Mouse (Mus musculus) olfactory bulb, adult 2 months (tissue): ENCODE data around the gene Plod2. TPM values are rescaled to one million over a fixed set of nuclear protein-coding genes. Genes with fewer than 3 reads are reported as not detected.

Experiments
- H3K27ac ChIP-seq: fragments of 200-500 bp; 2 replicates; pipeline ENCODE4 v1.5.1; 2012; ENCODE audit warnings: low read depth, low read length; ENCODE audit not compliant: insufficient read depth
- H3K4me1 ChIP-seq: fragments of 200-500 bp; 2 replicates; pipeline ENCODE4 v1.6.1; 2012; ENCODE audit warnings: low read length; ENCODE audit not compliant: control insufficient read depth, insufficient read depth
- H3K4me3 ChIP-seq: fragments of 200-500 bp; 2 replicates; pipeline ENCODE4 v1.5.1; 2012; ENCODE audit warnings: mild to moderate bottlenecking, low read depth, low read length, moderate library complexity; ENCODE audit not compliant: insufficient read depth
- CTCF ChIP-seq: fragments of 200-500 bp; IDR thresholded peaks from 2 replicates; pipeline ENCODE4 v1.5.1; 2012; ENCODE audit warnings: low read depth, mild to moderate bottlenecking, low read length, moderate library complexity; ENCODE audit not compliant: insufficient read depth
- POLR2A ChIP-seq: fragments of 200-500 bp; IDR thresholded peaks from 2 replicates; pipeline ENCODE4 v1.6.1; 2012; ENCODE audit warnings: mild to moderate bottlenecking, low read depth, low read length, moderate library complexity; ENCODE audit not compliant: insufficient read depth
- WGBS: fragments of 180-500 bp; shearing (Covaris S2); methylation state at CpG from one replicate; pipeline ENCODE4 v1.1.7; 2018; 5-methylcytosine and 5-hydroxymethylcytosine counted together
- polyA plus RNA-seq: library from polyadenylated mRNA; stranded (reverse); fragments of >200 nt; gene quantifications from 2 replicates; pipeline ENCODE4 v1.2.4, GENCODE M21; 2012; ENCODE audit warnings: low replicate concordance; ENCODE audit not compliant: missing spikeins, insufficient read depth, insufficient read length

The Plod2 gene
- polyA plus RNA-seq, 1 experiment: not detected

DNA sequence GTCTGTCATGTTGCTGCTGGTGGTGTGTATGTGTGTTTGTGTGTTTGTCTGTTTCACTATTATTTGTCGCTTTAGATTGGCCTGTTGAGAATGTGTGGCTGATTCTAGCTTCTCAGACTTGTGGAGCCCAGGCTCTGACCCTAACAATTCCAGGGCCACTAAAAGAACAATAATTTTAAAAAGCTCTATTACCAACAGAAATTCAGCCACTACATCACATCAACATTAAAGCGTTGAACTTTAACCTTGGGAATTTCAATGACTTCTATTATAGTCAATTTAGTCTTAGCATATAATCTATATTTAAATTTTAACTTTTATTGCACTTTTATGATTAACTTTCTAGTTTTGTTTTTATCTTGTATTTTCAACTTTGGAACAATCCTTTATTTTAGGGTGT is 74.4 kb downstream of the Plod2 start:
- over 99% methylated on average over 2 of the region's 2 CpGs for whole genome bisulfite sequencing
- Histone ChIP-seq H3K4me3 (no peak overlapping the region), H3K4me1 (no peaks in the 10 kb centered on the region; the same call in 1 of the 2 replicates), H3K27ac (no peak overlapping the region)
- no peak for TF ChIP-seq POLR2A
- no peak for TF ChIP-seq CTCF

DNA sequence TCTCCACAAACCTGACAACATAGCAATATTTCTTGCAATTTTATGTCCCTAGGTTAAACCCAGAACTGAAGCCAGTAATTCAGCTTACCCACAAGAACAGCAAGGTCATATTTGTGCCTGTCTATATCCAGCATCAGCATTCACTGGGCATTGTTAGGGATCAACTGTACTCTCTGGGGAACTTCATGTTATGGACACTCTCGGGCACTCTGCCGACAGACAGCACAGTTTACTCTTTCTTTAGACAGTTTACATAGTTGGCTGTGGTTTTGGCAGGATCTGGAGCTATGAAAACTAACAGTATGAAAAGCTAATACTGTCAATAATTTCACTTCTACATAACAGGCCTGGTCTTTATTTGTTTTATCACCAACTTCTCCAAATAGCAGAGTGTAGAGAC is 75.4 kb downstream of the Plod2 start:
- WGBS: 91% methylated on average over 2 of the region's 2 CpGs
- no peak overlapping the region for H3K27ac ChIP-seq
- no peak overlapping the region for H3K4me3 ChIP-seq
- no peaks in the 10 kb centered on the region; the same call in 1 of the 2 replicates for H3K4me1 ChIP-seq
- no peak for TF ChIP-seq POLR2A
- no peak for TF ChIP-seq CTCF

DNA sequence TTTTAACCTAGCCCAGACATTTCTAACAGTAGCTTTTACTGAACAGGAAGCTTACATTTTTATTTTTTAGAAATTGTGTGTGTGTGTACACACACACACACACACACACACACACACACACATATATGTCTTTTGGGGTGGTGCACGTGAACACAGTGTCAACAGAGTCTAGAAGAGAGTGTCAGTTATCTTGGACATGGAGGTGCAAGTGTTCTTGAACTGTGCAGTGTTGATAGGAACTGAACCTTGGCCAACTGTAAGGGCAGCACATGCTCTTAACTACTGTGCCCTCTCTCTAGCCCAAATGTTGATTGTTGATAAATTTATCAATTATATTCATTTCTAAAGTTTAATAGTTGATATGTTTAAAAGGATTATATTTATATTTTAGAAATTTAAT is 78.1 kb downstream of the Plod2 start:
- Histone ChIP-seq H3K4me1 (no peaks in the 10 kb centered on the region), H3K27ac (no peak overlapping the region), H3K4me3 (no peak overlapping the region)
- no peak for TF ChIP-seq POLR2A
- 91% methylated on average over 1 of the region's 1 CpGs for WGBS

DNA sequence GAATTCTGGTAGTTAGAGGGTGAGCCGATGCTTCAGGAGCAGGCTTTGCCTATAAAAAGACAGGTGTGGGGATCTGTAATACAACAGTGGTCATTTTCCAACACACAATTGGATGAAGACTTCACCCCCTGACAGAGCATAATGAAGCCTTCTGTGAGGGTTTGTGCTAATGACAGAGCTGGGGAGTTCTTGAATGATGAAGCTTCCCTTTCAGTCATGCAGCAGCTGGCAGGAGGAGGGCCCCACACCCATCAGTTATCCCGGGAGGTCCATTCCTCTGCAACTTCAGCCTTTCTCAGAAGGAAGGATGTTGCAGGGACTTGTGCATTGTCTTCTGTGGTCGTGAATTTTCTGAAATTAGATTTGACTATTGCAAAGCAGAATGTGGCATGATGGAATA is 79.2 kb downstream of the Plod2 start:
- TF ChIP-seq POLR2A: no peak
- TF ChIP-seq CTCF: no peak
- Histone ChIP-seq H3K4me3 (no peak overlapping the region), H3K4me1 (no peaks in the 10 kb centered on the region), H3K27ac (no peak overlapping the region)
- 53% methylated on average over 3 of the region's 3 CpGs for WGBS

DNA sequence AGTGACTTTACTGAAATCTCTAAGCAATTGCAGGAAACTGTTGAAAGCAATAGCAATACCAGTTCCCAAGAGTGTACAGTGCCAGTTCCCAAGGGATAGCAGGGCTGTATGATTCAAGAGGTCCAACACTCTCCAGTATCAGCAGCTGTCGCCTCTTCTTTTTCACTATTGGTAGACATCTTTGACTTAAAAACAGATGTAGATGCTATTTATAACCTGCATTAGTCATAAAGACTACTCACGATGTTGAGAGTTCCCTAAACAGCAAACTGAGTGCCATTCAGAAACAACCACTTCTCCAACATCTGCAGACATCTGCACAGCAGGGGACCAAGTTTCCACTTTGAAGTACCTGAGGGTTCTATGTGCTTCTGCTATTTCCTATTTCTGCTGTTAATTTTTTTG is 79.9 kb downstream of the Plod2 start:
- 26% methylated on average over 2 of the region's 2 CpGs for WGBS
- Histone ChIP-seq H3K4me1 (no peaks in the 10 kb centered on the region), H3K27ac (no peak overlapping the region), H3K4me3 (no peak overlapping the region)
- no peak for TF ChIP-seq CTCF

DNA sequence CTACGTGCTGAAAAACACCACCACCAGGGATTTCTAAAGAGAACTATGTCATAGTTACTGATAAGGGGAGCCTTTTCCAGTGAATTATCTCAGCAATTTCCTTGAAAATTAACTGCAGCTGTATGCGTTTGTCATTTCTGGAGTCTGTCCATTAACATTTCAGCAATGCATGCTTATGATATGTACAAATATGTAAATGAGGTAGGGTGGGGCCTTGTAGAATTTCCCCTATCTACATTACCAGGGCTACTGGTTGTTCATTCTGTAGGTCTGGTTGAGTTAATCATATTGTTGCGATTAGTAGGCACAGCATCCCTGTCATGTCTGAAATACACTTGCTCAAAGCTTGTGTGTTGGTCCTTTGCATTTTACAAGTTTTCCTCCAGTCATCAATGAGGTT is 92.8 kb downstream of the Plod2 start:
- H3K27ac ChIP-seq: no peak overlapping the region
- H3K4me3 ChIP-seq: no peak overlapping the region
- 96% methylated on average over 3 of the region's 3 CpGs for WGBS
- no peak for TF ChIP-seq CTCF
- TF ChIP-seq POLR2A: no peak
- no peaks in the 10 kb centered on the region for H3K4me1 ChIP-seq

DNA sequence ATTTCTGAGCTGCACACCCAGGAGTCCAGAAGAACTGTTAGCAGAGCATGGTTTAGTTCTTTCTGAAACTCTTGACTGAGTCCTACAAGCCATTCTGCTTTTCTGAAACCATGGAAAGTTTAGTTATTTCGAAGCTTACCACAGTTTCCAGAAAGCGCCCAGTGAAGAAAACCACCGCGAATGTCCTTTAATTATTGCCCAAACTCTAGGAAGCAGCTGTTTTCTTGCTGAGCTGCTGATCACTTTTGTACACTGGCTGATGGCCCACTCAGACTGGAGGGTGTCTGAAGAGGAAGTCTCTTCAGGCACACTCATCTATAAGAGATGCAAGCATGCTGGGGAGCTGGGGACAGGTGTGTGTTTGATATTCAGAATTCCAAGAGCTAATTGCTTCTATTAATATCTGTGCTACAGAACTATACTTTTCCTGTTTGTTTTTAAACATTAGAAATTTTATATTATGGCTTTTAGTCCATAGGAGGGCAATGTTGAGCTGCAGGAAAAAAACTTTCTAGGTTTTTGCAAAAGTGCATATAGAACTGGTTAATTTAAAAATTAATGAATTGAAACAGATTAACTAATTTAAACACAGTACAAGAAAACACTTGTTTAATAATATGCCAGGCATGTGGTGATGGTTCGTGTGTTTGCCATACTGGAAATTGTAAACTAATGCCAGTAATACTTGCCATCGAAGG is 97.3 kb downstream of the Plod2 start:
- WGBS: 45% methylated on average over 6 of the region's 6 CpGs
- TF ChIP-seq POLR2A (no peak), CTCF (no peak)
- no peak overlapping the region for H3K4me3 ChIP-seq
- H3K4me1 ChIP-seq: no peaks in the 10 kb centered on the region
- H3K27ac ChIP-seq: no peak overlapping the region

DNA sequence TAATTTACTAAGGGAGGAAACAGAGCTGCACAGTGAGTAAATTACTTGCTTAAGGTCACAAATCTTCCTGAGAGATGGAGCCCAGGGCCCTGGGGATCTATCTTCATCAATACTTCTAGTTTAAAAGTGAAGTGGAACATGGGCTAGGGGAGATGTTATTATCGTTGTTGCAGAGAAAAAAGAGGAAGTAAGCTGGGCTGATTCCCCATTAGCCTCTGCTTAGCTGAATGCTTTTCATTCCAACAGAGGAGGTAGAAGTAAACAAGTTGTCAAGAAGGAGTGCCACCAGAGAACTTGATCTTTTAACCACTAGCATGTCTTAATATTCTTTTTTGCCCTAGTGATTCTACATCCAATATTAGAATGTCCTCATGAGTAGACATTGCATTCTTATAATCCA is 99.7 kb downstream of the Plod2 start:
- Histone ChIP-seq H3K4me3 (no peak overlapping the region), H3K27ac (no peak overlapping the region), H3K4me1 (no peaks in the 10 kb centered on the region)
- TF ChIP-seq POLR2A: no peak
- no peak for TF ChIP-seq CTCF
- WGBS: 63% methylated on average over 1 of the region's 1 CpGs

Other genes starting within 250 kb of the Plod2 start
- gene 1700057G04Rik, start 232.8 kb upstream of the Plod2 start, polyA plus RNA-seq: not detected in 2 replicates
- not detected in 2 replicates for gene Plscr4, start 84.8 kb upstream of the Plod2 start, polyA plus RNA-seq